Mouse (Mus musculus) left cerebral cortex, adult 11 months (tissue): ENCODE measurements around the gene Sim2.

Experiments
- DNase-seq: peaks from one replicate; pipeline ENCODE4 v3.0.0; 2022; ENCODE audit warnings: low spot score

Gene Sim2

DNA sequence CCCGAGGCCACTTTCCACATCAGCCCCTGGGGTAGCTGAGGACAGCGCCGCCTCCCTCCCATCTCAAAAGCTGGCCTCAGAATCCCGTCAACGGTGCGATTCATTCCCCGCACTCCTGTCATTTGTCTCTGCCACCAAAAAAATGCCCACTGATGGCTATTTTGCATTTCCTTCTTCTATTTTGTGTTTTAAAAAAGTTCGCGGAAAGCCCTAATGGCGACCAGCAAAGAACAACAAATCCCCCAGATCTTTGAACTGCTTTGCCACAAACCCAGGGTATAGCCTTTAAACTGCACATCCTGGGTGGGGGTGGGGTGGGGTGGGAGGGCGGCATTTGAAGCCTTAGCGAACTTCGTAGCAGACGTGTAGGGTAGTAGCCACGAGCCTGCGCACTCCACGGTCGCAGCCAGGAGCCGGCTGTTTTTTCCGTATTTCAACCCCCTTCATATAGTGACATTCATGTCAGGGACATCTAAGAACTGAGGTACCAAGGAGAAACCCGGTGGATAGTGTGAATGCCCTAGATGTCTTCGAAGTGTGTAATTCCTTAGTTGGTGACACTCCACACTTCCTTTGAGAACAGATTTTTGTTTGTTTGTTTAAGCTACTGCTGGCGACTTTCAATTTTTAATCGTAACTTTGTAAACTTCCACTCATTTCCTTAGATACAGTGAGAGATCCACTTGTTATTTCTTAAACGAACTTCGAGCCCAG, 10.5 kb downstream of the Sim2 start:
- DNase-seq = no peak

DNA sequence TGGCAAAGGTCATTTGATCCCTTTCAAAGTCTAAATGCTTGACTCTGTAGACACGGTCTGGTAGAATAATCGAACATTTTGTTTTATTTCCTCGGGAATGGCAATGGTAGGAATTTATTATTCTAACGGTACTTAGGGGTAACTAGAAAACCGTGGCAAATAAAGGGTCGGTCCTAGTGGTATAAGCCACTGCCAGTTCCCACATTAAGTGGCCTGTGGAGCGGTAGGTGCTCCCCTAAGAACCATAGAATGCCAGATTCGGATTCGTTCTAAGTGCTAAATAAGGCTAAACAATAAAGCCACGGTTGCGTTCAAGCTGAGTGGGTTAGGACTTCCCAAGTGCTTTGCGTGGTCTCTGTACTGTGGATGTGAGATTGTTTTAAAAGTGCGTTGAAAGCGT, 11.7 kb downstream of the Sim2 start:
- DNase-seq = no peak

DNA sequence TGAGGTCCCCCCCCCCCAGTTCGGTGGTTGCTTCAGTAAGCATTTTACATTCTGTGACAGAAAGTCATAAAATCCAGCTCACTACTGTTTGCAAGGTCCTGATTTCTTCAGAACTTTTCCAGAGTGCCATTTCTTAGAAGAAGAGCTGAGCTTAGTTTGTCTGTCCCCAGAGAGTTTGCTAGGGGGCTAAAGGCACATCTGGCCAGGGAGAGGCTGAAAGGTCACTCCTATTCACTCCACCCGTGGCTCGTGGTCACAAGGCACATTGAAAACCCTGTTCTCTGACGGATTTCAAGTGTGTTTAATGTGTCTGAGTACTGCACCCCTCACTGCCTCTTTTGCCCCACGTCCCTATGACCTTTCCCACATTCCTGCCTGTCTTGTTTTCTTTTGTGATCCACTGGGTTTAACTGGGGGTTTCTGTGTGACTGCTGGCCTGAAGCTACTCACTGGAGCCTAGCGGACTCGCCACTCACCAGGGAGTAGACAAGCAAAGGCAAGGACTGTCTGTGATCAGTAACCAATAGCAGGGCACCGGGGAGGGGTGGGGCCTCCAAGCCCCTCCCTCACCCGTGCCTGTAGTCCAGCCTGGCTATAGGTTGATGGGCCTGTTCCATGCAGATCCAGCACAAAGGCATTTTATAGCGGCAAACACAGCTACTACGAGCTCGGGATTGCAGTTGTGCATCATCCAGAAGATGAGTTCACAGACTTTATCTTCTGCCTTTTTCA, 13.2 kb downstream of the Sim2 start:
- DNase-seq = no peak

DNA sequence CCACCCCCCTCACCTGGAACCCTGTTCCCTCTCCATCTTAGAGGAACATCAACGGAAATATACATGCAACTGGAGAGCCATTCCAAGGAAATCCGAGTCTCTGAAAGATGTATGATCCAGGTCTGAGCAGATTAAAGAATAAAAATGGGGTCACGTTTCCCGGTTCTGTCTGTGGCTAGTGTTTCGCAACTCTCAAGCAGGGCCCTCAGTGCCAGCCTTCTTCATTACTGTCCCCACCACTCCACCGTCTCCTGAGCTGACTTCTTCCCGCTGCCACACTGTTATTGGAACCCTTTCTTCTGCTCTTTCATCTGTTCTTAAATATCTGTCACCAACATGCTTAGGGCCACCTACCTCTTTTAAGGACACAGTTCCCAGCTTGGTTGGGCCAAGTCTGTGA, 28.4 kb downstream of the Sim2 start:
- DNase-seq = no peak

DNA sequence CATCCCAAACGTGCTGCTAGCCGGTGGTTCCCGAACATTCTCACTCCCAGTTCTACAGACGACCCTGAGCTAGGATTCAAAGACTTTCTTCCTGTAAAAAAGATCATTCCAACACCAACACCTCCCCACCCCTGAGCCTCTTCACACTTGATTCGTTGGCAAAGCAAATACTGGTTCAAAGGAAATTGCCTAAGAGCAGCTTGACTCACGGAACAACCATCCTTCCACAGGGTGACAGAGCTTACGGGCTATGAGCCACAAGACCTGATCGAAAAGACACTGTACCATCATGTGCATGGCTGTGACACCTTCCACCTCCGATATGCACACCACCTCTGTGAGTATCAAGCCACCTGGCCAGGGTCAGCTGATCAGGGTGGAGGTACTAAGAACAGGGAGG, 30.0 kb downstream of the Sim2 start:
- DNase-seq = no peak

DNA sequence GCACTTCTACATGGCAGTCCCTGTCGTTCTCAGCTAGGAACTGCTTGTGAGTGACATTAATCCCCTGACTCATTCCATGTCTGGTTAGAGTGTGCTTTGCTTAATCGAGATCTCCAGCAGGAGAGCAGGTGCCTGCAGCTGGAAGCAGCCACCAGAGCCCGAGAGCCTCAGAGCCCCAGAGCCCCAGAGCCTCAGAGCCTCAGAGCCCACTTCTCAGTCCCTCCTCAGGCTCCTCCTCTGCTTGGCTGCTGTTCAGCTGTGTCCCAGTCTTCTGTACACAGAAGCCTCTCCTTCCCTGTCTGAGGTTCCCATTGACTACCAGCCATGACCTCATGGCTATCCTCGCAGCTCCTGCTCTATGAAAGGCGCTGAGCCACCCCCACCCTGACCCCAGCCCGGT, 32.6 kb downstream of the Sim2 start:
- DNase-seq = no peak

DNA sequence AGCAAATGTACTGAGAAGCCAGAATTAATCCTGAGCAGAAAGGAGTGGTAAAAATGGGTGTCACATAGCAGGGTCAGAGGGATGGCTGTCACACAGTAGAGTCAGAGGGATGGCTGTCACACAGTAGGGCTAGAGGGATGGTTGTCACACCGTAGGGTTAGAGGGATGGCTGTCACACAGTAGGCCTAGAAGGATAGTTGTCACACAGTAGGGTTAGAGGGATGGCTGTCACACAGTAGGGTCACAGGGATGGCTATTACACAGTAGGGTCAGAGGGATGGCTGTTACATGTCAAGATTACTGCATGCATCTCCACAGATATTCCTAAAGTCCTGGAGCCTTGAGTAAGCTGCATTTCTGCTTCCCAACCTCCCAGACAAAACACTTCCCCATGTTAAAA, 33.7 kb downstream of the Sim2 start:
- DNase-seq = no peak

DNA sequence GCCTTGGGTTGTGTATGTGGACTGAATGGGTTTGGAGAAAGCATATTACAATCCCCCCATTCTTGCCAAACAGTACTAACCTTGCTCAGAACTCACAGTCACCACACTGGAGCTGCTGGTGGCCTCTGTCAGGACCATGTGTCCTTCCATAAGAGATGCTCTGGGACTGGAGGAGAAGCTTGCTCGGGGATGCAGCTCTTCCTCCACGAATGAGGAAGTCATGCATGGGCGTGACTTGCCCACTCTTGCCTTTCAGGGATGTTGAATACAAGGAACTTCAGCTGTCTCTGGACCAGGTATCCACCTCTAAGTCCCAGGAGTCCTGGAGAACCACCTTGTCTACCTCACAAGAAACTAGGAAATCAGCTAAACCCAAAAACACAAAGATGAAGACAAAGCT, 37.6 kb downstream of the Sim2 start:
- DNase-seq = no peak

DNA sequence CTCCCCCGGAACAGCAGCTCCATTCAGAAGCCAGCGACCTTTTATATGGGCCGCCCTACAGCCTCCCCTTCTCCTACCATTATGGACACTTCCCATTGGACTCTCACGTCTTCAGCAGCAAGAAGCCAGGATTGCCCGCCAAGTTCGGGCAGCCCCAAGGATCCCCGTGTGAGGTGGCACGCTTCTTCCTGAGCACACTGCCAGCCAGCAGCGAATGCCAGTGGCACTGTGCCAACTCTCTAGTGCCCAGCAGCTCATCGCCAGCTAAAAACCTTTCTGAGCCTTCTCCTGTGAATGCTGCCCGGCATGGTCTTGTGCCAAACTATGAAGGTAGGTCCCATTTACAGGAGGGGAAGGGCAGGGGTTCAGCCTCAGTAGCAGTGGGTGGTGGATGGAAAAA, 38.5 kb downstream of the Sim2 start:
- no peak for DNase-seq

DNA sequence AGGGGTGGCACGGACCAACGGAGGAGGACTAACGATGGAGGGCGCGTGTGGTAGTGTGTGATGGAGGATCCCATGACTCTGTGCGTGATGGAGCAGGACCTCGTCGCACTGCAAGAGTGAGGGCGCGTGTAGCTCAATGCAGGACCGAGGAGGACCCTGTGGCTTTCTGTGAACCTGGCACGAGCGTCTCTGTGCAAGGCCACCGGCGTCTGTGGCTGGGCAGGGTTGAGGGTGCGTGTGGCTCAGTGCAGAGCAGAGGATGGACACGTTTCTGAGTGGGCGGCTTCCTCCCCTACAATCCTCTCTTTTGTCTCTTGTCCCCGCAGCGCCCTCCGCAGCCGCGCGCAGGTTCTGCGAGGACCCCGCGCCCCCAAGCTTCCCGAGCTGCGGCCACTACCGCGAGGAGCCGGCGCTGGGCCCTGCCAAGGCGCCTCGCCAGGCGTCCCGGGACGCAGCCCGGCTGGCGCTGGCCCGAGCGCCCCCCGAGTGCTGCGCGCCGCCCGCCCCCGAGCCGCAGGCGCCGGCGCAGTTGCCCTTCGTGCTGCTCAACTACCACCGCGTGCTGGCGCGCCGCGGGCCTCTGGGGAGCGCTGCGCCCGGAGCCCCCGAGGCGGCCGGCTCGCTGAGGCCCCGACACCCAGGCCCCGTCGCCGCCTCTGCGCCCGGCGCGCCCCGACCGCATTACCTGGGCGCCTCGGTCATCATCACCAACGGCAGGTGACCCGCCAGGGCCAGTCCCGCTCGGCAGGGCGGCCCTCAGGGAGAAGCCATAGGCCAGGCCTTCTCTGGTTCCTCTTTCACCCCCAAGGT, 40.6 kb downstream of the Sim2 start:
- no peak for DNase-seq

DNA sequence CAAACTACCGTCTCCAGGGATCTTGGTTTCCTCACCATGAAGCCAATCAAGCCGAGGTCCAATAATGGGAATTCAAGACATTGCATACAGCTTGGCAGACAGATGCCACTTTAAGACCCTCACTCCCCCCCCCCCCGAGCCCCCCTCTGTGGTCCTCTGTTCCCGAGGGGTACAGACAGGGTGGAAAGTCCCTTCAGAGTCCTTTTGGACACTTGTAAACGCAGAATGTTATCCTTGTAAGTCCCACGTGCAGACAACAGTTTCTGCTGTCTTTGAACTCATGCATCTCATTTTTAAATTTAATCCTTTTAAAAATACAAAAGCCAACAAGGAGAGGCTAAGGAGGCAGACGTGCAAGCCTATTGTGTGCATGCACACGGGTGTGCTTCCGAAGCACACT, 41.5 kb downstream of the Sim2 start:
- no peak for DNase-seq

DNA sequence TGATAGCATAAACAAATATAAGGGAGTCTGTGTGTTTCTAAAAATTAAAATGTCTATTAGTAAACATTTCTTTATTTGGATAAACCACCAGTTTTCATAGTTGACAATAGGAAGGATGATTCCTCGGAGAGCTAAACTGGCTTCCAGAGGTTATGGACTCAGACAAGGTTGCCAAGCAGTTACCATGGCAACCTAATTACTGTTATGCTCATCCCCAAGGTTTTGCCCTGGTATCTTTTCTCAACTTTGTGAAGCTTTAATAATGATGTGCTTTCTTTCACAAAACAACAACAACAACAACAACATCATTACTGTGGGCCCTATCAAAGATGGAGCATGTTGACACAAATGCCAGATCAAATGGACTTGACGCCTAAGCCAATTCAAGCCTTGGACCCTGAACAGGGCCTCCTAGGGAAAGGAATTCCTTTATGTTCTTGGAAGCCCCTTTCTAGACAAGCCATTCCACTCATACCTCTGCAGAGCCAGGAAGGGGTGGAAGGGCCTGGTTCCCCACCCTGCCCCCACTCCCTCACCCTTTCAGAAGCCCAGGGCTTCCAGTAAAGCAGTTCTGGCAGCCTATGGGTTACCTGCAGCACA, 43.6 kb downstream of the Sim2 start:
- no peak for DNase-seq

DNA sequence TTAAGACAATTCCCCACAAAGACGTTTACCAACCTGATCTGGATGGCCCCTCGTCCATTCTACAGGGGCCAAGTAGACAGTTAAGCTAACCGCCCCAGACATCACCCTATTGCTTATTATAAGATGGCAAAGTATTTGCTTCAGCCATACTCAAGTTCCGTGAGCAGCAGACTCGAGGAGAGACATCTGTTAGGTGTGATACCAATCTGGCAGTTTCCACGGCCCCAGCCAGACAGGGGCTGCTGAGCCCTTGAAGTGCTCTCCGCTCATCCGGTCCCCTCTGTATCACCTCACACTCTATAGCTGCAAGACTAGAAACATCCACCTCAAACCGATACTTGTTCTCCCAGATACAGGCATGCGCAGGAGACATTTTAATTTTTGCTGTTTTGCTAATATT, 49.5 kb downstream of the Sim2 start:
- DNase-seq = no peak

DNA sequence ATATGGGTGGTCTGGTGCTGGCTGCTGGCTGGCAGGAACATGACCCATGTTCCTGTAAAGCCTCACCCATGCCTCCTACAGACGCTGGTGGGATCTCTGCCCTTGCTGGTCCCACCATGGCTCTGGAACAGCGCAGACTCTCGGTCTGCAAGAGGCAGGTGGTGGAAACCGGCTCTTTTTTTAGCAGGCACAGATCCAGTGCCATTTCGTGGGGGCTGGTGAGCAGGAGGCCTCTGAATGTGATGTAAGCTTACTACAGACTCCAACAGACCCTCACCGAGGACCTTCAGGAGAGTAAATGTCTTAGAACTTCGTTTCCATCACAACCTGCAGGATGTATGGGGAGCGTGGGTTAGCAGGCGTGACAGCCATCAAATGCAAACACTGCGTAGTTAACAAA, 56.0 kb downstream of the Sim2 start:
- DNase-seq = no peak

DNA sequence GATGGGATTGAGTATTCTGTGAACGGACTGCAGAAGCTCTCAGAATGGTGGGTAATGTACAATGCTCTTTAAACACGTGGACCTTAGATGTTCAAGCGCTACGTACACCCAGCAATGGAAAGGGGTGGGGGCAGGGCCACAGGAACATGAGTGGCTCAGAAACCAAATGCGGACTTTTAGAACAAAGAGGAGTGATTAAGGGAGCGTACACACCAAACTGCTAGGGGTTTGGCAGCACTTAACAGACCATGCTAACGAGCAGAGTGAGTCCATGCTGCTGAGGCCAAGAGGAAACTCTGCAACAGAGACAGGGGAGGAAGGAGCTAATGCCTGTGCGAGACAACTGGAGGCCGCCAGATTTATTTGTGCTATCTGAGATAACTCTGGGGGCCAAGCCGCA, 58.6 kb downstream of the Sim2 start:
- DNase-seq = no peak

DNA sequence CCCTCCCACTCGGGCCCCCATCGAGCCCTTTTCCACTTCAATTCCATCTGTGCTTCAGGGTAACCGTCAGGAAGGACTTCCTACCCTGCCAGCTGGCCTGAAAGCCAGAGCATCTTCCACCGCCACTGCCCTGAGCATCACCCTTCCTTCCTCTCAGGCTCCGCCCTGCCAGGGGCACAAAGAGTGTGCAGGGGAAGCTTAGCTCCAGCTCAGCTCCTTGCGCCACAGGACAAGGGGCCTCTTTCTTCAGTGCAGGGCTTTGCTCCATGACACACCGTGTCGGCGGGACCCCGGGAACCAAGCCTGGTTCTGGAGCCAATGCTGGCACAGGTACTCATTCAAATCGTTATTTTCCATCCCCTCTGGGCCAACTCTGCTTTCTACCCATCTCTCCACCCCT, 63.4 kb downstream of the Sim2 start:
- no peak for DNase-seq

DNA sequence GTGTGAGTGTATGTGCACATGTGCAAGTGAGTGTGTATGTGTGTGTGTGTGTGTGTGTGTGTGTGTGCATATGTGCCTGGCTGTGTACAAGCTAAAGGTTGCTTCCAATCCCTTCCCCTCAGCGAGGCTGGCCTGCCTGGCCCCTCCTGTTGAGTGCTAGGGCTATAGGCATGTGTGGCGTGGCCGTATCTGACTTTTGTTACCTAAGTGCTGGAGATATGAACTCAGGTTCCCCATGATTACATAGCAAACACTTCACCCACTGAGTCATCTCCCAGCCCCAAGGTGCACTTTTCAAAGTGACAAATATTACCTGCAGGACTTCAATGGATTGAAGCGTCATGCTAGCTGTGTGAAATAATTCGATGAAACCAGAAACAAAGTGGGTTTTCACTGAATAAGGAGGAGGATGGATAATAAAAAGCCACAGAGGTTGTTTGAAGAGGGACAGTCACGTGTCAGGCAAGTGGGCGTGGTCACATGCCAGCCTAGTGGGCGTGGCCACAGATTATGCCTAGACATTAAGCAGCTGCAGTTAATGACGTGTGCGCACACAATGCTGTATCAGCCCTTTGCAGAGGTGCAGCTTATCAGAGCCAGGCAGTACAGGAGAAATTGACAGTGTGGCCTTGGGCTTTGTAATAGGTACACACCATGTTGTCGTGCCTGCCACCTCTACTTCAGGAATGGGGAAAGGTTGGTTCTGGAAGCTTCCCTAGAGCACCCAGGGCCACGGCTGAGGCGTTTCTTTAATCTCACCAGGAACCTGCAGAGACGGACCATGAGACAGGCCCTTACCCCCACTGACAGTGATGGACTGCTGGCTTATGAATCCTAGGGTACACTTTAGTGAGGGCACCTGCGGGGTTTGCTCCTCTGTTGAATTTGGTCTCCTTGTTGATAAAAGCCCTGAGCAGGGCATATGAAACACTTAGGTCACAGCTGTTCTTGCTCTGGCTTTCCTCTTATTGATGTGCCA, 65.7 kb downstream of the Sim2 start:
- DNase-seq = no peak

DNA sequence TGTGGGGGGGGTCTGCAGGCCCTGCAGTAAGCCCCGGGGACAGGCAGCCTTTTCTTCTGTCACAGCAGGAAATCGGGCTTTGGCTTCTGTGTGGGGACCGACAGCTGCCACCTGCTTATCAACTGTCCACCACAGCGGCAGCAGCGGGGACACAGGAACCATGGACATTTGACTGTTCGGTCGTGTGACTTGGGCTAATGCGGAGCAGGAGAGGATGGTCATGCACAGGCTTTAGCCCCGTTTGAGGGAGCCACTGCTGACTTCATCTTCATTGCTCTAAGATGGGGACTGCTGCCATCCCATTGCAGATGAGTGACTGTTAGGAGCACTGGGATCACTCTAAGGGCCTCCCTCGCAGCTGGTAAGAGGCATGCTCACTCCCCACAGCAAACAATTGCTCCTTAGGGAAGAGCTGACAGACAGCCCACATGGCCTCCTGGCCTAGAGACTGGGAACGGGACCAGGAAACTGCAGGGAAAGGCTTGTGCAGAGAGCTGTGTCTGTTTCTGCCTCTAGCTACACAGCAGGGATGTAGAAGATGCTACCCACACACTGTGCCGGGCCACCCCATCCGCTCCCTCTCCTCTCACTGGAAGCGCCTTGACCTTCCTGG, 70.4 kb downstream of the Sim2 start:
- no peak for DNase-seq

DNA sequence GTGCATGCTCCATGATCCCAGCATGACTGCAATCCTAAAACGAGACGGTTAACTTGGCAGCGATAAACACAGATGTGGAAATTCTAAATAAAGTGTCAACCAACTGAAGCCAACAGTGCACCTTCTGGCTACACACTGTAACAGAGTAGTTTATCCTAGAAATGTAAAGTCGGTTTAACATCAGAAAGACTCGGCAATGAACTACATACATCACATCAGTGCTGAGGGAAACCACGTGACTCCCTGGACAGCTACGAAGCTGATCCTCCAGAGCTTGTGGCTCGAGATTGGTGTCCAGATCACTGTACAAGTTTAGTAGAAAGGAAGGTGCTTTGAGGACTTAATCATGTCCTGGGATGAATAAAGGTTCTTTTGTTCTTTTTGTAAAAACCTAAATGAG, 73.1 kb downstream of the Sim2 start:
- no peak for DNase-seq

DNA sequence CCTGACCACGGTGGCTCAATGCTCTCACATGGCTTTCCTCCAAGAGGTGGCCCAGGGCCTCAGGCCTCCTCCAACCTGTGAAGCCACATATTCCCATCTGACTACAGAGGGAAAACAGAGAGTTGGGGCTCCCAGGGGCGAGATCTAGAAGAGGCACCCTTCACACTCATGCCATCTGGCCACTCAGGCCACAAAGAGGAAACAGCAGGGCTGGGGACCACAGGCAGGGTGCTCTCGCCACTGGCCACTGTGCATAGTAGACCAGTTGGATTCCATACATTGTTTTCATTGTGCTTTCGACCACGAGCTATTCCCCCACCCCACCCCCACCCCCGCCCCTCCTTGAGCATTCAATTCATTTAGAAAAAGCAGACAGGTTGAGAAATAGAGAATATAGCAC, 77.3 kb downstream of the Sim2 start:
- DNase-seq = no peak

DNA sequence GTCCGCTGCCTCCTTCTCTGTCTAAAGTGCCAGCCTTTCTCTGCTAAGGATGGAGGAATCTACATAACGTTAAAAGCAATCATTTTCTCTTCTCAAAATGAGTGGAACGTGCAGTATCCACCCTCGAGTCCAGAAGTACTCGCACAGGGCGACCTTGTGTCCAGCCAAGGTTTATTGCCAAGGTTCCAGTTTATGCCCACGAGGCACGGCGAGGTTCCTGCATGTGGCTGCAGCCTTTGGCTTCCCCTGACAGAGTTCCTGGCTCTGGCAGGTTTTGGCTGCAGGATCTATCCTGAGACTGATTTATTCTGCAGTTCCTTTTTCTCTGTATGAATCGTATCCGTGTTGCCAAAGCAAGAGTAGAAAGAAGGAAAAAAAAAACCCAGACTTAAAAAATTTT, 78.3 kb downstream of the Sim2 start:
- DNase-seq = no peak
